Mouse (Mus musculus) testis, adult 2 months (tissue): Measurements from ENCODE around the gene Slc39a13. TPM values are rescaled to one million over a fixed set of nuclear protein-coding genes. Genes with fewer than 3 reads are reported as not detected.

Source experiments
- H3K27ac ChIP-seq: fragments of 200-500 bp; 2 replicates; pipeline ENCODE4 v1.5.1; 2012; ENCODE audit warnings: low read depth, low read length; ENCODE audit not compliant: control insufficient read depth, insufficient read depth
- H3K27me3 ChIP-seq: fragments of 200-500 bp; 2 replicates; pipeline ENCODE4 v1.6.1; 2012; ENCODE audit warnings: mild to moderate bottlenecking, low read length, moderate library complexity; ENCODE audit not compliant: control insufficient read depth, insufficient read depth
- H3K36me3 ChIP-seq: fragments of 200-500 bp; 2 replicates; pipeline ENCODE4 v1.6.1; 2012; ENCODE audit warnings: mild to moderate bottlenecking, low read length; ENCODE audit not compliant: control insufficient read depth, insufficient read depth
- H3K4me1 ChIP-seq: fragments of 200-500 bp; 2 replicates; pipeline ENCODE4 v1.6.1; 2012; ENCODE audit warnings: low read length; ENCODE audit not compliant: control insufficient read depth, insufficient read depth
- H3K4me3 ChIP-seq: fragments of 200-500 bp; 2 replicates; pipeline ENCODE4 v1.5.1; 2012; ENCODE audit warnings: low read depth, mild to moderate bottlenecking, low read length, moderate library complexity, mixed read lengths; ENCODE audit not compliant: control insufficient read depth
- CTCF ChIP-seq: fragments of 200-500 bp; IDR thresholded peaks from 2 replicates; pipeline ENCODE4 v1.5.1; 2012; ENCODE audit warnings: low read depth, mild to moderate bottlenecking, inconsistent platforms, low read length, moderate library complexity; ENCODE audit not compliant: control insufficient read depth, insufficient read depth, insufficient replicate concordance
- POLR2A ChIP-seq: fragments of 200-500 bp; IDR thresholded peaks from 2 replicates; pipeline ENCODE4 v1.6.1; 2012; ENCODE audit warnings: low read depth, mild to moderate bottlenecking, inconsistent platforms, low read length, moderate library complexity; ENCODE audit not compliant: control insufficient read depth
- polyA plus RNA-seq: library from polyadenylated mRNA; depleted of rRNA; stranded (reverse); fragments of >200 nt; gene quantifications from 2 replicates; pipeline ENCODE4 v1.2.3, GENCODE M21; 2012

The Slc39a13 gene
- polyA plus RNA-seq, 1 experiment: 67.9 TPM

- H3K36me3 ChIP-seq: no peaks in the 10 kb centered on the region
- H3K4me3 ChIP-seq: no peak overlapping the region
- peaks cover 3% of the 10 kb centered on the region; the same call in 1 of the 2 replicates for H3K4me1 ChIP-seq
- TF ChIP-seq CTCF: no peak
- TF ChIP-seq POLR2A: no peak
- no peak overlapping the region for H3K27ac ChIP-seq
- H3K27me3 ChIP-seq: no peaks in the 10 kb centered on the region
Measured at GRCm38 (mm10) chr2:91088987-91089386, 18.8 kb upstream of the Slc39a13 start.

- Histone ChIP-seq H3K36me3 (no peaks in the 10 kb centered on the region), H3K27ac (no peak overlapping the region), H3K4me1 (peaks cover 3% of the 10 kb centered on the region; the same call in 1 of the 2 replicates), H3K4me3 (no peak overlapping the region), H3K27me3 (no peaks in the 10 kb centered on the region)
- TF ChIP-seq CTCF: no peak
- no peak for TF ChIP-seq POLR2A
Measured at GRCm38 (mm10) chr2:91087453-91087852, 17.2 kb upstream of the Slc39a13 start.

GRCm38 (mm10) chr2:91086392-91087237, 16.4 kb upstream of the Slc39a13 start:
- TF ChIP-seq POLR2A: no peak
- TF ChIP-seq CTCF: no peak
- Histone ChIP-seq H3K36me3 (no peaks in the 10 kb centered on the region), H3K27me3 (no peaks in the 10 kb centered on the region), H3K4me1 (peaks cover 3% of the 10 kb centered on the region; the same call in 1 of the 2 replicates), H3K4me3 (no peak overlapping the region), H3K27ac (no peak overlapping the region)

GRCm38 (mm10) chr2:91085494-91086391, 15.5 kb upstream of the Slc39a13 start:
- TF ChIP-seq POLR2A (no peak), CTCF (no peak)
- no peaks in the 10 kb centered on the region for H3K36me3 ChIP-seq
- no peak overlapping the region for H3K27ac ChIP-seq
- H3K27me3 ChIP-seq: no peaks in the 10 kb centered on the region
- H3K4me1 ChIP-seq: peaks cover 3% of the 10 kb centered on the region; the same call in 1 of the 2 replicates
- no peak overlapping the region for H3K4me3 ChIP-seq

- H3K36me3 ChIP-seq: no peaks in the 10 kb centered on the region
- H3K27ac ChIP-seq: no peak overlapping the region
- peaks cover 5% of the 10 kb centered on the region for H3K4me1 ChIP-seq
- no peak overlapping the region for H3K4me3 ChIP-seq
- H3K27me3 ChIP-seq: no peaks in the 10 kb centered on the region
- TF ChIP-seq CTCF: no peak
- no peak for TF ChIP-seq POLR2A
Measured at GRCm38 (mm10) chr2:91084179-91084820, 14.1 kb upstream of the Slc39a13 start.

- H3K27ac ChIP-seq: peak overlapping the region; percentile 40; the same call in 1 of the 2 replicates
- no peaks in the 10 kb centered on the region; the same call in 1 of the 2 replicates for H3K27me3 ChIP-seq
Measured at GRCm38 (mm10) chr2:91083366-91083940, 13.2 kb upstream of the Slc39a13 start.

More at GRCm38 (mm10) chr2:91083366-91083940, 13.2 kb upstream of the Slc39a13 start:
- H3K36me3 ChIP-seq: no peaks in the 10 kb centered on the region
- H3K4me1 ChIP-seq: peaks cover 13% of the 10 kb centered on the region
- no peak overlapping the region for H3K4me3 ChIP-seq
- TF ChIP-seq CTCF (no peak), POLR2A (no peak)
